Mouse (Mus musculus) left cerebral cortex, adult 11 months (tissue): ENCODE data around the gene Slc27a3.
A peak's percentile ranks its signal among the peaks of the same experiment; 100 is the strongest.
"Not testable (repeated sequence)": the region's sequence is repeated elsewhere in the genome, so short reads cannot be mapped to it uniquely, and the experiment has no call there.

Source experiments
- DNase-seq: peaks from one replicate; pipeline ENCODE4 v3.0.0; 2022; ENCODE audit warnings: low spot score

Gene Slc27a3

DNA sequence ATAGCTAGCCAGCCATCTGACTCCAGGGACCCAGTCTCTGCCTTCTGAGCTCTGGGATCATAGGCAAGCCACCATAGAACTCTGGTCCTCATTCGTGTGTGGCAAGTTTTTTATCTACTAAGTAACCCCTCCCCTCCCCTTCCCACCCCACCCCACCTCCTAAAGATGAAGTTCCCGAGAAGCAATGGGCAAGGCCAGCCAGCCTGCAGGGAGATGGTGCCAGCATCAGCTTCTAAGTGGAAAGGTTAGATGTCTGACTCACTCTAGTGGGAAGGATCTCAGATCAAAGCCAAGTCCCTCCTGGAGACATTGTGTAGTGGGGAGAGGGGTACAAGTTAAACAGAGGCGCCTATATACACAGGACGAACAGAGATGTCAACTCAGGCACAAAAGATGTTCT, 1.3 kb upstream of the Slc27a3 start:
- DNase-seq, result no peak

DNA sequence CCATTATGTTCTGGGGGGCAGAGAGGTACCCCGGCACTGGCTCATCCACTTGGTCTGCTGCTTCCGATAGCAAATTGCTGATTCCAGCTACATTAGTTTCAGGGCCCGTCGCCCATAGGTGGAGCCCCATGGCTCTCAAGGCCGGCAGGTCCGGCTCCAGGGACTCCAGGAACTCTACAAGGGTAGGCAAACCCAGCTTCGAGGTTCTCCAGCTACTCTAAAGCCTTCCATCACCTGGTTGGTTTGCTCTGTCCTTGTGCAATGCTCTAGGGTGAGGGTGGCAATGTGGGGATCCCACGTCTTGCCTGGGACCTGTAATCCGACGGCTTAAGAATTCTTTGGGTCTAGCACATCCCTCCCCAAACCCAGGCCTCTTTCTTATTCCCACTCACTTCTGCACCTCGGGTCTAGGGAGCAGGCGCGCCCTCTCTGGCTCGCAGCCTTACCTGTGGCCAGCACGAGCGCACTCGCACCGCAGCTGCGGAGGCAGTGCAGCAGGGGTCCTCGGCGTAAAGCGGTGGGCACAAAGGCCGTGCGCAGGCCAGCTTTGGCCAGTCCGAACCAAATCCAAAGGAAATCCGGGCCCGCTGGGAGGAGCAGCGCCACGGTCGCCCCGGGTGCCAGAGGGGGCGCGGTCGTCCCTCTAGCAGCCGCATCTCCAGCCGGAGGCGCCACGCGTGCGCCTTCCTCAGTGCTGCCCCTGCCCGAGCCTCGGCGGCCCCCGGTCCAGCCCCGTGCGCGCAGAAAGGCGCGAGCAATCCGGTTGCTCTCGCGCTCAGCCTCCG, 820 bp downstream of the Slc27a3 start:
- no peak for DNase-seq

DNA sequence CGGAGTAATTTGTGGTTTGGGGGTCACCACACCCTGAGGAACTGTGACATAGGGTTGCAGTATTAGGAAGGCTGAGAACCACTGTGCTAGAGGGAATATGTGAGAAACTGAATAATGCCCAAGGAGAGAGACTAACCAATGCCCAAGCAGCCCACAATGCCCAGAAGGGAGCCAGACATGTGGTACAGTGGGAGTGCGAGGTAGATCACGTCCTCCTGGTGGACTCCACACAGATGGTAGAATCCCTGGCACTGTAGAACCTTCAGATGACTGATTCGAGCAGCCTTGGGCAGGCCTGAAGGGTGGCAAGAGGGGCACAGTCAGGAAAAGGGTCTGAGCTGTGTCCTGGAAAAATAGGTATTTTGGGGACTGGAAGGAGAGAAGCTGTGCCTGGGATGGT, 1.5 kb downstream of the Slc27a3 start:
- DNase-seq, result no peak

DNA sequence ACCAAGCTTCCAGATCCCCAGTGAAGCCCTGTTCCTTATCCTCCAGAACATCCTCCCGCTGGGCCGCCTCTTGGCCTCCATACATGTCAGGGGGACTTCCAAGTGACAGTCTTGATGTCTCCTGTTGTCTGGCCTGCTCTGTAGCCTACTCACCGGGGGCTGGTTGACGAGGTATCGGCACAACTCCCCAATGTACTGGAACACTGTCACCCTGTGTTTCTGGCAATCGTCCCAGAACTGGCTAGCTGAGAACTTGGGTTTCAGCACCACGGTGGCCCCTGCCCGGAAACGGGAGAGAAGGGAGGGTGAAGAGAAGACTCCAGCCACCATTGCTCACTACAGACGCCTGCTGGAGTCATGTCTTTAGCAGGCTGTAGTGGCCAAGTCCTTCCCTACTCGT, 2.3 kb downstream of the Slc27a3 start:
- no peak for DNase-seq

DNA sequence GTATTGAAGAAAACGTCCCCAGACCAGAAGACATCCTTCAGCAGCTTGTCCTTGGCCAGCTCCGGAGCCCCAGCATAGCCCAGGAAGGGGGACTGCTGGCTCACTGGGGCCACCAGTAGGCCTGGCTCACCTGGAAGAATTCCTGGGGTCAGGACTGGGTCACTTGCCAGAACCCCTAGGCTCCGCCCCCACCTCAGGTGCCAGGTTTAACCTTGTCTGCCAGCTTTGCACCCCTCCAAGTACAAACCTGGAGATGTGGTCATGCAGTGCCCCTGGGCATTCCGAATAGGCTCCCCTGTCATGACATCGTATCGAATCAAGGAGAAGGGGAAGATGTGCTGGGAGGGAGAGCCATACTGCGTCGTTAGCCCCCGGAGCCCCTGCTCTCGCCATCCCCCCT, 2.9 kb downstream of the Slc27a3 start:
- DNase-seq, result no peak

DNA sequence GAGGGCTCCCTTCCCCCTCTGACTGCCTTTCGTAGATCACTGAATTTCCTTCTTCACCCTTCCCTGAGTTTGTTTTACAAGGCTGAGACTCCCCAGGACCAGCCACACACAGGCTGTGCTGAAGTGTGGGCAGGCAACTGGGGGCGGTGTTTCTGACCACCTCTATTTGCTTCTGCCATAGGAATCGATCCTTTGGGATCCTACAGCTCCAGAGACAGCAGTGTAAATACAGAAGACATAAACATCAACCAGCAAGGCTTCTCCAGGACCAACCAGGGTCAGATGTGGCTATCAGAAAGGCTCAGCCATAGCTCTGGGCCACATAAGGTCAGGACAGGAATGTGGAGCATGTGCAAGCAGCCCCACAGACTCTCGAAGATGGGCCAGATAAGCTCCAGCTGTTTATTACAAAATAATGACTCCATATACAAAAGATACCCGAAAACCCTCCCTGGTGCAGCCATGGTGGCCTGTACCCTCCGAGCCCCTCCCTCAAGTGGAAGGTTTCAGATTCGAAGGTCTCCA, 4.8 kb downstream of the Slc27a3 start:
- no peak for DNase-seq

DNA sequence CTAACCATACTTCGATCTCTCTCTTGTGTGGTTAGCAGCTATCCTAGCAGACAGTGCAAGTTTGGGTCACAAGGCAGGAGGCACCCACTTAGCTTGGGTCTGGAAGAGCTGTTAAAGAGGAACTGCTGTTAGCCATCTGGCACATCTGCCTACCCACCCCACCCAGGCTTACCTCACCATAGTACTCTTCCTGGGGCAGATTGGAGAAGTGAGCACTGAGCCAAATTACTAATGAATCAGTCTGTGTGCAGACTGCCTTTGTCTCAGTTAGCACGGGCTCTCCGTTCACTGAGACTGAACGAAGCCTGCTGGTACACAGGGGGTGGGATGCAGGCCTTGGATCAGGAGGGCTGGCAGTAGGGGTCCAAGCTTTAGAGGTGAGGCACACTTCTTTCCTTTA, 6.0 kb downstream of the Slc27a3 start:
- DNase-seq, result no peak

DNA sequence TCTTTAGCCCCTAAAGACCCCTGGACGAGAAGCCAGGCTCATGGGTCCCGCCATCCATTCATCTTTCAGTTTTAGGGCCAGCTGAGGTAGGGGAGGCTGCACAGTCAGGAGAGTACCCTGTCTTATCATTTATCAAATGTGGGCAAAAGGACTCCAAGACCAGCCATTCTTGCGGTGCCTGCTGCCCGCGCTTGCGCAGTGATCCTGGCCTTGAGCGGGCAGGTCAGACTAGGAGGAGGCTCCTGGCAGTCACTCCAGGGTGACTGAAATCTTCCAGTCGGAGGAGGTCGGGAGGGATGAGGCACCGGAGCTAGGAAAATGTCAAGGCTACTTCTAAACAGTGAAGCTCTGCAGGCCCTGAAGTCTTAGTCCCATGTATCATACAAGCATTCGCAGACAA, 8.0 kb downstream of the Slc27a3 start:
- DNase-seq, result no peak

DNA sequence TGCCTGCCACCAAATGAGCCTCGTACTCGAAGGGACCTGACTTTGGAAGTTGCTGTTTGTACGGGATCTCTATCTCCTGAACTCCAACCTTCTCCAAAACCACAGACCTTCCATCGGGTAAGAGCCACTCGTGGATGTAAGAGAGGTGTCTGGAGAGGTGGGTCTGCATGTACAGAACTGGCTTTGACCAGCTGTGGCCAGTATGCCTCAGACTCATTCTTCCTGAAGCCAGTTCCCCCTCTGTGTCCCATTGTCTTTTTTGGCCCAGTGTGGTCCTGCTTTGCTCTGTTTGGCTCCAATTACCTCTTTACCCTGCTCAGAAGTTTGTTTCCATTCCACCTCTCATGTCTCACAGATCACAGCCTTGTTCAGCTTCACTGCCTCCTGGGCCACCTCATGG, 11.2 kb downstream of the Slc27a3 start:
- DNase-seq, result no peak

DNA sequence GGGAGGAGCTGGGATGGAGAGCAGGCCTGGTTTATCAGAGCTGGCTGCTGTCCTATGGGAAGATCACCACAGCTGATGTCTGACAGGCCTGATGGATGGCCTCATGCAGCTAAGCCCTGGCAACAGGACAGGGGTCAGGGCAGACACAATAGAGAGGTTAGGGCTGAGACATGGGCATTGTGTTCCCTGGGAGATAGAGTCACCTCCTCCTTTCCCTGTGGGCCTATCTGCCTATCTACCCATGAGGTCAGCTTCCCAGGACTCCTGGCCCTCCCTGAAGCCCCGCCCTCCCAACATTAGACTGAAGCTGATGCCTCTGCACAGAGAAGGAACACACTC, 13.5 kb downstream of the Slc27a3 start:
- no peak for DNase-seq

DNA sequence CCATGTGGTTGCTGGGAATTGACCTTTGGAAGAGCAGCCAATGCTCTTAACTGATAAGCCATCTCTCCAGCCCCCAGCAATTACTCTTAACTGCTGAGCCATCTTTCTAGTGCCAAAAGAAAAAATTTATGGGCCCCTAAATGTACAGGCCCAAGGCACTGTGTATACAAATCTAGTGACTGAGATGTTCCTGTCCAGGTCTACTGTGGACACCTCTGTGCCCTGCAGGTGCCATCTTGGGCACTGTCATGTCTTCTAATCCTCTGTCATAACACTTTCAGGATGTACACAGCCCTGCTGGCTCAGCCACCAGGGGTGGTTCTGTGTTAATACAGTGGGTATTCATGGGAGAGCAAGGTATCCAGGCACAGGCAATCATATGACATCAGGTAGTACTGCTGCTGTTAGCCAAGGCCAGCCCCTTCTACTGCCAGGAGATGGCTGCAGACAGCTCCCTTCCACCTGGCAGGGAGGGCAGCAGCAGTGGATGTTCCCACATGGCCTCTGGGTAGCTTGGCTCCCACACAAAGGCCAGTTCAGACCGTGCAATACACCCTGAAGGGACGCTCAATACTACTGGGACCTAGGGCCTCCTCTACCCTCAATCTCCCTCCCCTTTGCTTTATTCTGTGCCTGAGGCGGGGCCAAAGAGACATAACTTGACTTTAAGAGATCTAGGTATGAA, 14.0 kb downstream of the Slc27a3 start:
- no peak for DNase-seq

DNA sequence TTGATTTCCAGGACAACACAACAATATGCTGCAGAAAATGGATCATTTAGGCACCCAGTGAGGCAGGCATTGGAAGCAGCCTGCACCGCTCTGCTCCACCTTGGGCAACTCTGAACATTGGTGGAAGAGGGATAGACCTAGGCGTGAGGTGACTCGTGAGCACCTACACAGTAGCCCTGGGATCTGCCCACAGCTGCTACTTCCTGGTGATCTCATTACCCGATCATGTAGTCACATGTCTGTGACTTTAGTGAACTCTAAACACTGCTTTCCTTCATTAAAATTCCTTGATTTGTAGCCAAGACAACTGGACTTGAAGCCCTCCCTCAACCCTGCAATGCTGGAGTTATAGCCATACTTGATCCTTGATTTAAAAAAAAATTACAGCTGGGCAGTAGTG, 15.4 kb downstream of the Slc27a3 start:
- DNase-seq, result no peak

DNA sequence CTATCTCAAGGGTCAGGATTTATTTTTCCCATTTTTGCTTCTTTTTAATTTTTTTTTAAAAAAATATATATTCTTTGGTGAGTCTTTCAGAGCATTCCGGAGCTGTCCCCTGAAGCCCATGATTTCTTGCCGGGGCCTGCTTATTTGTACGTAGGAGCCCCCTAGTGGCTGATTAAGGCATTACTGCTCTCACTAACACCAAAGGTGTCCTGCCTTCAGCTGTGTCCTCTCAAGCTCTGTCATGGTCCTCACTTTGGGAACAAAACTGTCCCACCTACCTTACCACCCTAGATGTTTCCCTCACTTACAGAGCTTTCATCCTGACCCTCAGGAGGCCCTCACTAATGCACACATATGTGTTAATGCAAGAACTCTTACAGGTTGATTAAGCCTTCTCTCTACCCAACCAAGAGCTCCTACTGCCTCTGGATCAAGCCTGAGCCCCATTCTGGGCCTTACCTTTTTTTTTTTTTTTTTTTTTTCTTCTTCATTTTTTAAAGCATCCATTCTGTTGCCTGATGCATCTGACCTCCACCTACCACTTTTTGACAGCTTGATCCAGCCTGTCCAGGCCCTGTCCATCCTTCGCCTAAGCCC, 16.2 kb downstream of the Slc27a3 start:
- DNase-seq, result peak; percentile 81

DNA sequence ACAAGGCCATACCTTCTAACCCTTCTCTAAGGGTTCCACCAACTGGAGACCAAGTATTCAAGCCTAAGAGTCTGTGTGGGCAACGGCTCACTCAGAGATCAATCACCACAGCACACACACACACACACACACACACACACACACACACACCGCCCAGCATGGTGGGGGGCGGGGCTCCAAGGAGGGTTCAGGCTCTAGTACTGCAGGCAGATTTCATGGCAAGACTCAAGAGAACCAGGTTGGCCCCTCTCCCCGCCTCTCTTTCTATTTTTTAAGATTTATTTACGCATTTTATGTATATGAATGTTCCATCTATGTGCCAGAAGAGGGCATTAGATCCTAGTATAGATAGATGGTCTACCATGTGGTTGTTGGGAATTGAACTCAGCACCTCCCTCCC, 16.9 kb downstream of the Slc27a3 start:
- DNase-seq, result no peak

DNA sequence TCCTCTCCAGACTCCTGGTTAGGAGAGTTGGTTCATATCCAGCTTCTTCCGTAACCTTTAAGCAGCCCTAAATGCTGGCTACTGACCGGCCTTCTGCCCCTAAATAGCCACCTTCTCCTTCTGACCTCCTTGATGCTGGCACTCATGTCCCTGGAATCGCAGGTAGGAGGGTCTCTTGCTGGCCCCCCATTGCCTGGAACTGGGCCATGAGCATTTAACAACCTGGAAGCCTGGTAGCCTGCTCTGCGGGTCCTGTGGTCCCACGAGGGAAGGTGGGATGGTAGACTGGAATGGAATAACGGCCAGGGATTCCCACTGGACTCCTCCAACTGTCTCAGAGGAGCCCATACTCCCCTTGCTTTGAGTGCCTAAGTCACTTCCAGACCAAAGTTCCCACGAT, 17.9 kb downstream of the Slc27a3 start:
- no peak for DNase-seq

DNA sequence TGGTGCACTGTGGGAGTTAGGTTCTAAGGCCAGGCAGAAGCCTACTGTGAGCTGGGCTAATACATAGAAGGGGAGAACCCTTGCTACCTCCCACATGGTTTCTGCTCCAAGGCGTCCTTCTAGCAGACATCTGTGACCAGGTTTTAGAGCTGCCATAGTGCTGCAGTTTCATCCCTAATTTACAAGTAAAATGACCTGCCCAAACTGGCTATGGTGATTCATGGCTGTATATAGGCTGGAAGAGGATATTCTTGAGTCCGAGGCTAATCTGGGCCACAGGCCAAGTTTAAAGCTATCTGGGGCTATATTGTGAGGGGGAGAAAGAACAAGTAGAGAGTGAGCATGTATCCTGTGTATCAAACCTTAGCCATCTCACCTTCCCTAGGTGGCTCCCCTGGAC, 20.7 kb downstream of the Slc27a3 start:
- no peak for DNase-seq

DNA sequence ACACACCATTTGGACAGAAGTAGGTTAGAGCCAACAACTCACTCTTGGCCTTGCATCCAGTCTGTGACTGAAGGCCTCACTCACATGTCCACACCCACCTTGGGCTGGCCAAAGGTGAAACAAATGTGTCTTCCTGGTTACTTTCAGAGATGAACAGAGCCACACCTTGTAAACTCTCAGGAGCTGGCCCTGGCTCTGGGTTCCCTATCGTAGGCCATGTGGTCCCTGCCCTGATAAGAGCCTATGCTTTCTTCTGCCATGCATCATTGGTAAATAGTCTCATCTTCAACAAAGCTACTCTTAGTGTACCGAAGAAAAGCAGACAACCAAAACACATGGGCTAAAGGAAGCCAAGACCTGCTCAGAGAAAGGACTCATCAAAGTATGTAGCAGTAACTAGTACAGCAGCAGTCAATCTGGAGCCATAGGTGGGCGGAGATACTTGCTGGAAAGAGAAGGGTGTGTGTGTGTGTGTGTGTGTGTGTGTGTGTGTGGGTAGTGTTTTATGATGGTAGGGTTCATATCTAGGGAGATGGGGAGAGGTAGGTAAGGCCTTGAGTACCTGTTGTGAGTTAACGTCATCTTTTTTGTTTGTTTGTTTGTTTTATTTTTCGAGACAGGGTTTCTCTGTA, 22.6 kb downstream of the Slc27a3 start:
- DNase-seq, result no peak

DNA sequence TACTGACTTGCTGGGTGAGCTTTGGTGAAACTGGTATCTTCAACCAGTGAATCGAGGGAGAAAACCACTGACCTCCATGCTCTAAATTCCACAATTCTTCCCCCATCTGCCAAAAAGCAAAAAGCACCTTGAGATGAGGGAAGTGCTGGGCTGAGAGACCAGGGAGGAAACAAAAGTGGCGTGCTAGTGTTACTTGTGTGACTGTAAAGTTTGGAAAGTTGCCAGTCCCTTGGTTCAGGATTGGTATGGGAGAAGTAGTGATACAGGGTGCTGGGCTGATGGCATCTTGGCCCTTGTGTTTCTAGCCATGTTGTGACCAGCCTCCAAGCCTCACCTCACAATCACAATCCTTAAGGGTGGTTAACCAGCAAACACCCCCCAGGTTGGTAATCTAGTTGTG, 27.4 kb downstream of the Slc27a3 start:
- DNase-seq, result no peak

DNA sequence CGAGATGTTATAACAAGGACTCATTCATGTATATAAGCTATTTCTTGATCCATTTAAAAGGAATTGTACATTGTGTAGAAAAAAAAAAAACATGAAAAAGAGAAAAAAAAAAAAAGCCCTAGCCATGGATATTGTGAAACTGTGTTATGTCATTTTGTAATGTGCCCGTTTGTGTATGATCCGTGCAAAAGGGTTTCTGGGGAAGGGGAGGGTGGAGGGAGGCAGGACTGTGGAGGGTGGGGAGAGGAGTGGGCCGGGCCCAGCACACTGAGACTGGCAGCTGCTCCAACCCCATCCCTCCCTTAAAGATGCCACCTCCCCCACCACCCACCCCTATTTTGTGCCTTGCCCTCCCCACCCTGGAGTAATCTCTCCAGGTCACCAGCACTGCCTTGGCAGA, 28.3 kb downstream of the Slc27a3 start:
- no peak for DNase-seq

DNA sequence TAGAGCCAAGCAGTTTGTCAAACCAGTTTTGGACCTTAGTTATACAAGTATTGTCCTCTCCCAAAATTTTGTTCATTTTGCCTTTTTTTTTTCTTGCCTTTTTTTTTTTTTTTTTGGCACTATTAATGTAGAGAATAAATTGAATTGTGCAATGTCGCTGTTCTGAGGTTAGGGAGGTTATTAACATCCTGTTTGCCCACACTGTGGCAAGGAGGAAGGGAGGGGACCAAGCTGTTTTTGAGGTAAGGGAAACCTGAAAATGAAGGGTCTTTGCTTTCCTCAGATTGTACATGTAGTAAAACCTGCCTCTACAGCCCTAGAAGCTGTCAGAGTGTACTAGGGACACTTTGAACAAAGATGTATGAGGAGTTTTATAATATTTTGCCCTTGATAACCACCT, 30.5 kb downstream of the Slc27a3 start:
- no peak for DNase-seq

DNA sequence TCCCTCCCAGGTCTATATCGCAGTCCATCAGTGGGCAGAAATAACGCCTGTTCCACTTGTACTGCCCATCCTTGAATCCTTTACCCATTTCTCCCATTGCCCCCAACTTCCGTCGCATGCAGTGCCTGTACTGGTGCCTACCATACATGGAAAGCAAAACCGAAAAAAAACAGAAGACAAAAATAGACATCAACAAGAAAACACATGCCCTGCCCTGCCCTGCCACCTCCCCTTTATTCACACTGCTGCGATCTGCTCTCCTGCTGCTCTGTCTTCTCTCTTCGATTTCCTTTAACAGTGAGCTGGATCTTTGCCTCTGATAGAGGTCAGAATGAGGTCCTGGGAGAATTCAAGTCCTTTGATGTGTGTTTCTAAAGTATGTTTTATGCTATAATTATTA, 31.8 kb downstream of the Slc27a3 start:
- DNase-seq, result no peak

DNA sequence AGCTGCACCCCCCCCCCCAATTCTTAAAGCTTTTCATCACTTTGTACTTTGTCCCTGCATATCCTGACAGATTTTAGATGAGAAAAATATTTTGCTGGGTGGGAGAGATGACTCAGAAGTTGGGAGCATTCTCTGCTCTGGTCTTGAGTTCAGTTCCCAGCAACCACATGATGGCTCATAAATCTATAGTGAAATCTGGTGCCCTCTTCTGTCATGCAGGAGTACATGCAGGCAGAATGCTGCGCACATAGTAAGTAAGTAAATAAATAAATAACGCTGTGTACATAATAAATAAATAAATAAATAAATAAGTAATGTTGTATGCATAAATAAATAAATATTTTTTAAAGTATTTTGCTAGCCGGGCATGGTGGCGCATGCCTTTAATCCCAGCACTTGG, 41.9 kb downstream of the Slc27a3 start:
- no peak for DNase-seq

DNA sequence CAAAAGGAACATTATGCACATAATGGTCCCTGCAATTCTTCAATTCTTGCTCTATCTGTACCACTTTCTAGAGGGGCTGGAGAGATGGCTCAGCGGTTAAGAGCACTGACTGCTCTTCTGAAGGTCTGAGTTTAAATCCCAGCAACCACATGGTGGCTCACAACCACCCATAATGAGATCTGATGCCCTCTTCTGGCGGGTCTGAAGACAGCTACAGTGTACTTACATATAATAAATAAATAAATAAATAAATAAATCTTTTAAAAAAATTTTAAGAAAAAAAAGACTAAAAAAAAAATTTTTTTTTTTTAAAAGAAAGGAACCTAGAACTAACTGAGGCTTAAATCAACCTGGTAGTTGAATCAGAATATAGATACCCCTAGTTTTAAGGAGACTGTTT, 46.9 kb downstream of the Slc27a3 start:
- DNase-seq, result not testable (repeated sequence)
